Mouse (Mus musculus) midbrain, postnatal 0 days (tissue): ENCODE measurements around the gene Smg9. TPM values are rescaled to one million over a fixed set of nuclear protein-coding genes. Genes with fewer than 3 reads are reported as not detected.
A peak's percentile ranks its signal among the peaks of the same experiment; 100 is the strongest.

Experiments used
- ATAC-seq: fragments of 200-750 bp; cut with Nextera tagmentation; 2 replicates; pipeline ENCODE4 v1.8.0; 2017; ENCODE audit warnings: moderate number of reproducible peaks, mild to moderate bottlenecking, moderate TSS enrichment, moderate library complexity; ENCODE audit not compliant: low FRiP score
- DNase-seq: peaks from one replicate; pipeline ENCODE4 v3.0.0-alpha.2; 2015; ENCODE audit warnings: low spot score
- H3K27ac ChIP-seq: fragments of 300-500 bp; sonication (generic); 2 replicates; pipeline ENCODE4 v1.5.1; 2014; ENCODE audit warnings: low read depth, mild to moderate bottlenecking, low read length, mixed read lengths
- H3K27me3 ChIP-seq: fragments of 300-500 bp; sonication (generic); 2 replicates; pipeline ENCODE4 v1.6.1; 2014; ENCODE audit warnings: low read length, control low read depth, mixed read lengths; ENCODE audit not compliant: insufficient read depth
- H3K36me3 ChIP-seq: fragments of 300-500 bp; sonication (generic); 2 replicates; pipeline ENCODE4 v1.6.1; 2014; ENCODE audit warnings: low read length, control low read depth, mixed read lengths; ENCODE audit not compliant: insufficient read depth
- H3K4me1 ChIP-seq: fragments of 300-500 bp; sonication (generic); 2 replicates; pipeline ENCODE4 v1.6.1; 2014; ENCODE audit warnings: mild to moderate bottlenecking, control low read depth, antibody characterized with exemption, low read length, mixed read lengths; ENCODE audit not compliant: insufficient read depth
- H3K4me2 ChIP-seq: fragments of 300-500 bp; sonication (generic); 2 replicates; pipeline ENCODE4 v1.6.1; 2014; ENCODE audit warnings: low read depth, mild to moderate bottlenecking, low read length, mixed read lengths; ENCODE audit not compliant: poor library complexity, severe bottlenecking
- H3K4me3 ChIP-seq: fragments of 300-500 bp; sonication (generic); 2 replicates; pipeline ENCODE4 v1.5.1; 2014; ENCODE audit warnings: low read depth, mild to moderate bottlenecking, low read length, moderate library complexity
- H3K9ac ChIP-seq: fragments of 300-500 bp; sonication (generic); replicated peaks from 2 replicates; pipeline ENCODE4 v1.6.1; 2014; ENCODE audit warnings: mild to moderate bottlenecking, low read length, moderate library complexity, mixed read lengths; ENCODE audit not compliant: poor library complexity, severe bottlenecking
- H3K9me3 ChIP-seq: fragments of 300-500 bp; sonication (generic); 2 replicates; pipeline ENCODE4 v1.6.1; 2016; ENCODE audit warnings: low read length, control low read depth
- CTCF ChIP-seq: IDR thresholded peaks from 2 replicates; pipeline ENCODE4 v1.5.1; 2016; ENCODE audit warnings: antibody characterized with exemption, mild to moderate bottlenecking
- WGBS: fragments of 180-500 bp; shearing (Covaris S2); extraction: QIAGEN DNeasy Blood & Tissue Kit; methylation state at CpG from one replicate; pipeline ENCODE4 v1.1.7; 2014; 5-methylcytosine and 5-hydroxymethylcytosine counted together
- polyA plus RNA-seq: library from polyadenylated mRNA; unstranded; fragments of >200 nt; fragmentation: Nextera tagmentation; extraction: Ambion mirVana; gene quantifications from 2 replicates; pipeline ENCODE4 v1.2.1, GENCODE M21; 2015
- total RNA-seq: library from RNA; depleted of rRNA; stranded (reverse); fragments of >200 nt; gene quantifications from 2 replicates; pipeline ENCODE4 v1.2.3, GENCODE M21; 2014

Gene Smg9
- total and polyA plus RNA-seq, 2 experiments from 2014 or later, result 30.1 to 50.0 TPM

DNA sequence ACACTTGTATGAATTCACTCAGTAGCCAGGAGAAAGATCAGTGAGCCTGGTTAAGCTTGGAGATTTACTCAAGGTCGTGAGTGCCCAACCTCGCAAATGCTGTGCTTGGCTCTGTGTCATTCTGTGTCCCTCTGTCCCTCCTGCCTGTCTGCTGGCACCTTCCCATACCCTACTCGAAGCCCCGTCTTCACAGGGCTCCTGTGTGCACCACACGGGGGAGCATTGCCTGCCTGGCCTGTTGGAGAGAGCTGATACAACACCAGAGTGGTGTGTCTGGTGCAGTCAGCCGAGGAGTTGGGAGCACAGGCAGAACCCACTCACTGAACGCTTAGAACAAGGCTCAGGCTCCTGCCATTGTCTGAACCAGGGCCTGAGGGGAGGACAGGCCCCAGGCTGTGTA, 22.2 kb downstream of the Smg9 start:
- DNase-seq, result peak; percentile 27
- no peak overlapping the region for H3K4me3 ChIP-seq
- H3K9ac ChIP-seq, result 0 out of 2 replicates have a peak overlapping the region, but pooled peaks have one; percentile 24
- peaks cover 13% of the 10 kb centered on the region for H3K36me3 ChIP-seq
- WGBS, result 49% methylated on average over 7 of the region's 7 CpGs
- no peaks in the 10 kb centered on the region for H3K4me1 ChIP-seq
- H3K9me3 ChIP-seq, result no peaks in the 10 kb centered on the region
- H3K27ac ChIP-seq, result no peak overlapping the region
- no peak for ATAC-seq
- no peaks in the 10 kb centered on the region for H3K27me3 ChIP-seq
- no peak overlapping the region for H3K4me2 ChIP-seq
- TF ChIP-seq CTCF, result peak; percentile 52

GRCm38 (mm10) chr7:24422251-24422650, 22.8 kb downstream of the Smg9 start:
- Histone ChIP-seq H3K36me3 (peaks cover 8% of the 10 kb centered on the region; the same call in 1 of the 2 replicates), H3K4me3 (no peak overlapping the region), H3K4me2 (no peak overlapping the region), H3K9me3 (no peaks in the 10 kb centered on the region), H3K27me3 (no peaks in the 10 kb centered on the region), H3K9ac (0 out of 2 replicates have a peak overlapping the region, but pooled peaks have one; percentile 24), H3K4me1 (no peaks in the 10 kb centered on the region), H3K27ac (no peak overlapping the region)
- peak; percentile 54 for DNase-seq
- WGBS, result 48% methylated on average over 8 of the region's 8 CpGs
- no peak for TF ChIP-seq CTCF
- ATAC-seq, result no peak

DNA sequence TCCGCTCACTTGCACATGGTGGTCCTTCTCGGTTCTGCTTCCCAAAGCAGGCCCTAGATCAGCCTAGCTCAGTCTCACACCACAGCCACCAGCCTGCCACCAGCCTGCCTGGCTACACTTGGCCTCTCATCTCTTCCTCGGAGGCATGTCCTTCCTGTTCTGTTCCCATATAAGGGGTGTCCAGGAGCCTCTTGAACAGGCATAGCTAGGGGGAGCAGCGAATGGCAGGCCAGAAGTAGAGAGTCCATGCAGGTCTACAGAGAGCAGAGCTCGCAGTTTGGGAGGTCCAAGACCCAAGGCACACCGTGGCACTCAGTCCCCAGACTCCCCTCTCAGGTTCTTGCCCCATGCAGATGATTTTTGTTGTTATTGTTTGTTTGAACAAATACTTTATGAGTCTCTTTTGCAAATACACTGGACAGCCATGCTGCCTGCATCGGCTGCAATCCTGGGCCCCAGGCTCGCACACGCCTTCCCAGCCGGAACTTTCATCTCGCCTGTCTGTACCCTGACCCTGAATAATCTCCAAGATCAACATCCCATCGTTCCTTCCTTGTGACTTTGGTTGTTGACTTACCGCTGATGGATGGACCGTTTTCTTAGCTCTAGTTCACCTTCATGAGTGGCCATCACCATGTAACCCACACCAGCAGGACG, 23.8 kb downstream of the Smg9 start:
- Histone ChIP-seq H3K27me3 (no peaks in the 10 kb centered on the region), H3K36me3 (peaks cover 8% of the 10 kb centered on the region; the same call in 1 of the 2 replicates)
- ATAC-seq, result no peak

GRCm38 (mm10) chr7:24423956-24424732, 24.7 kb downstream of the Smg9 start:
- H3K4me1 ChIP-seq, result no peaks in the 10 kb centered on the region
- H3K36me3 ChIP-seq, result peaks cover 8% of the 10 kb centered on the region; the same call in 1 of the 2 replicates
- no peaks in the 10 kb centered on the region for H3K27me3 ChIP-seq
- no peak overlapping the region for H3K4me3 ChIP-seq
- DNase-seq (peak; percentile 75), ATAC-seq (no peak)
- H3K4me2 ChIP-seq, result no peak overlapping the region
- TF ChIP-seq CTCF, result no peak
- 0 out of 2 replicates have a peak overlapping the region, but pooled peaks have one; percentile 20 for H3K27ac ChIP-seq
- H3K9me3 ChIP-seq, result no peaks in the 10 kb centered on the region
- 76% methylated on average over 12 of the region's 12 CpGs for WGBS
- H3K9ac ChIP-seq, result no peak overlapping the region

More for the DNA sequence above, 23.8 kb downstream of the Smg9 start:
- H3K4me1 ChIP-seq, result no peaks in the 10 kb centered on the region
- no peak overlapping the region for H3K4me3 ChIP-seq
- no peaks in the 10 kb centered on the region for H3K9me3 ChIP-seq
- no peak overlapping the region for H3K9ac ChIP-seq
- 90% methylated on average over 15 of the region's 15 CpGs for WGBS
- H3K4me2 ChIP-seq, result no peak overlapping the region
- TF ChIP-seq CTCF, result no peak
- H3K27ac ChIP-seq, result no peak overlapping the region
- no peak for DNase-seq

GRCm38 (mm10) chr7:24425919-24426318, 26.5 kb downstream of the Smg9 start:
- Histone ChIP-seq H3K4me2 (no peak overlapping the region), H3K27me3 (no peaks in the 10 kb centered on the region), H3K9ac (no peak overlapping the region), H3K36me3 (peaks cover 8% of the 10 kb centered on the region; the same call in 1 of the 2 replicates), H3K27ac (no peak overlapping the region), H3K4me1 (no peaks in the 10 kb centered on the region), H3K9me3 (no peaks in the 10 kb centered on the region), H3K4me3 (no peak overlapping the region)
- DNase-seq, result no peak
- ATAC-seq, result no peak
- TF ChIP-seq CTCF, result no peak
- 87% methylated on average over 9 of the region's 9 CpGs for WGBS

GRCm38 (mm10) chr7:24427168-24427567, 27.7 kb downstream of the Smg9 start:
- no peak overlapping the region for H3K4me3 ChIP-seq
- no peak for DNase-seq
- no peaks in the 10 kb centered on the region for H3K4me1 ChIP-seq
- no peak for ATAC-seq
- no peak overlapping the region for H3K27ac ChIP-seq
- WGBS, result 95% methylated on average over 8 of the region's 8 CpGs
- no peaks in the 10 kb centered on the region for H3K27me3 ChIP-seq
- H3K9ac ChIP-seq, result no peak overlapping the region
- no peak for TF ChIP-seq CTCF
- H3K36me3 ChIP-seq, result peaks cover 7% of the 10 kb centered on the region; the same call in 1 of the 2 replicates
- H3K9me3 ChIP-seq, result no peaks in the 10 kb centered on the region
- H3K4me2 ChIP-seq, result no peak overlapping the region
